Mouse (Mus musculus): ENCODE data around the gene Mindy4.
A peak's percentile ranks its signal among the peaks of the same experiment; 100 is the strongest.

The Mindy4 gene

GRCm38 (mm10) chr6:55210423-55211365 is 7.5 kb downstream of the Mindy4 start:
- DNase-seq: no peak

GRCm38 (mm10) chr6:55214541-55214940 is 11.4 kb downstream of the Mindy4 start:
- DNase-seq: peak; percentile 44 to 48

- peak in 1 of 2 experiments; percentile 35 for DNase-seq
Measured at GRCm38 (mm10) chr6:55218232-55218631, 15.0 kb downstream of the Mindy4 start.

GRCm38 (mm10) chr6:55223986-55224385 is 20.8 kb downstream of the Mindy4 start:
- DNase-seq: no peak

GRCm38 (mm10) chr6:55230048-55230447 is 26.9 kb downstream of the Mindy4 start:
- DNase-seq: no peak

- no peak for DNase-seq
Measured at GRCm38 (mm10) chr6:55232101-55232500, 28.9 kb downstream of the Mindy4 start.

- DNase-seq: peak; percentile 66 to 70
Measured at GRCm38 (mm10) chr6:55232524-55233264, 29.5 kb downstream of the Mindy4 start.

GRCm38 (mm10) chr6:55233326-55233725 is 30.1 kb downstream of the Mindy4 start:
- no peak for DNase-seq

- DNase-seq: no peak
Measured at GRCm38 (mm10) chr6:55234636-55235035, 31.5 kb downstream of the Mindy4 start.

GRCm38 (mm10) chr6:55235733-55236132 is 32.5 kb downstream of the Mindy4 start:
- DNase-seq: no peak

GRCm38 (mm10) chr6:55239931-55240330 is 36.7 kb downstream of the Mindy4 start:
- DNase-seq: no peak

- no peak for DNase-seq
Measured at GRCm38 (mm10) chr6:55240591-55241260, 37.5 kb downstream of the Mindy4 start.

- no peak for DNase-seq
Measured at GRCm38 (mm10) chr6:55241479-55241878, 38.3 kb downstream of the Mindy4 start.

- DNase-seq: peak in 1 of 2 experiments; percentile 33
Measured at GRCm38 (mm10) chr6:55245680-55246079, 42.5 kb downstream of the Mindy4 start.

GRCm38 (mm10) chr6:55246441-55246840 is 43.3 kb downstream of the Mindy4 start:
- DNase-seq: no peak

- no peak for DNase-seq
Measured at GRCm38 (mm10) chr6:55246911-55247438, 43.8 kb downstream of the Mindy4 start.

GRCm38 (mm10) chr6:55249263-55249662 is 46.1 kb downstream of the Mindy4 start:
- DNase-seq: no peak

GRCm38 (mm10) chr6:55250809-55251208 is 47.6 kb downstream of the Mindy4 start:
- DNase-seq: no peak

- DNase-seq: no peak
Measured at GRCm38 (mm10) chr6:55251596-55251995, 48.4 kb downstream of the Mindy4 start.

GRCm38 (mm10) chr6:55252731-55253247 is 49.6 kb downstream of the Mindy4 start:
- DNase-seq: no peak

- DNase-seq: no peak
Measured at GRCm38 (mm10) chr6:55256500-55257191, 53.5 kb downstream of the Mindy4 start.

- no peak for DNase-seq
Measured at GRCm38 (mm10) chr6:55257246-55257645, 54.1 kb downstream of the Mindy4 start.
